Mouse (Mus musculus) gastrocnemius, adult 18-20 months (tissue): Measurements from ENCODE around the gene Atp2a3. TPM values are rescaled to one million over a fixed set of nuclear protein-coding genes. Genes with fewer than 3 reads are reported as not detected.

Experiments
- DNase-seq: peaks from one replicate; pipeline ENCODE4 v3.0.0; 2021; ENCODE audit warnings: low spot score
- long read RNA-seq, 2 experiments: library from polyadenylated mRNA; stranded (forward); transcript quantifications; one replicate each; pipeline ENCODE4 v2.0.0; 2021
- total RNA-seq, 2 experiments: library from RNA; stranded (reverse); gene quantifications; 2 replicates each; pipeline ENCODE4 v1.2.3; 2021

Atp2a3 gene
- 1 to 10 TPM; 4.3 to 6.0 TPM for total RNA-seq
- long read RNA-seq, experiment 1: 0 reads
- long read RNA-seq, experiment 2, partial matches to known transcripts: 1 of 2 reads
- long read RNA-seq, experiment 2, other reads (novel, unspliced or antisense): 1 of 2 reads

- DNase-seq: no peak
Observed at GRCm38 (mm10) chr11:72961072-72961980, at the start of gene Atp2a3. TSS of gene Atp2a3 (plus strand) at chr11:72961169.

GRCm38 (mm10) chr11:72917299-72917996 lies 43.5 kb upstream of the Atp2a3 start:
- no peak for DNase-seq

GRCm38 (mm10) chr11:72923116-72923515 lies 37.9 kb upstream of the Atp2a3 start:
- DNase-seq: no peak

GRCm38 (mm10) chr11:72924458-72924857 lies 36.5 kb upstream of the Atp2a3 start:
- DNase-seq: no peak

GRCm38 (mm10) chr11:72925067-72925466 lies 35.9 kb upstream of the Atp2a3 start:
- no peak for DNase-seq

- peak; percentile 47 for DNase-seq
Observed at GRCm38 (mm10) chr11:72926226-72926890, 34.6 kb upstream of the Atp2a3 start.

GRCm38 (mm10) chr11:72928516-72928915 lies 32.5 kb upstream of the Atp2a3 start:
- no peak for DNase-seq

- DNase-seq: peak; percentile 46
Observed at GRCm38 (mm10) chr11:72940208-72941143, 20.5 kb upstream of the Atp2a3 start.

GRCm38 (mm10) chr11:72944996-72945793 lies 15.8 kb upstream of the Atp2a3 start:
- DNase-seq: no peak

- no peak for DNase-seq
Observed at GRCm38 (mm10) chr11:72945875-72946559, 15.0 kb upstream of the Atp2a3 start.

GRCm38 (mm10) chr11:72946560-72947119 lies 14.3 kb upstream of the Atp2a3 start:
- DNase-seq: no peak

GRCm38 (mm10) chr11:72947840-72948239 lies 13.1 kb upstream of the Atp2a3 start:
- no peak for DNase-seq

- no peak for DNase-seq
Observed at GRCm38 (mm10) chr11:72948254-72948653, 12.7 kb upstream of the Atp2a3 start.

GRCm38 (mm10) chr11:72951137-72952000 lies 9.6 kb upstream of the Atp2a3 start:
- no peak for DNase-seq

GRCm38 (mm10) chr11:72952226-72952625 lies 8.7 kb upstream of the Atp2a3 start:
- DNase-seq: peak; percentile 16

GRCm38 (mm10) chr11:72952697-72953096 lies 8.3 kb upstream of the Atp2a3 start:
- no peak for DNase-seq

- DNase-seq: no peak
Observed at GRCm38 (mm10) chr11:72953116-72953439, 7.9 kb upstream of the Atp2a3 start.
